Mouse (Mus musculus) ES-Bruce4 (cell line): Measurements from ENCODE around the gene Tmem175.

ENCODE experiments used
- CTCF ChIP-seq: IDR thresholded peaks from one replicate; pipeline ENCODE4 v1.8.1; 2011; ENCODE audit warnings: low read depth, low read length
- EP300 ChIP-seq: IDR thresholded peaks from 2 replicates; pipeline ENCODE4 v1.6.1; 2011; ENCODE audit warnings: low read depth, low read length; ENCODE audit not compliant: insufficient read depth
- POLR2A ChIP-seq: IDR thresholded peaks from one replicate; pipeline ENCODE4 v1.8.1; 2011; ENCODE audit warnings: low read length; ENCODE audit not compliant: insufficient read depth

DNA sequence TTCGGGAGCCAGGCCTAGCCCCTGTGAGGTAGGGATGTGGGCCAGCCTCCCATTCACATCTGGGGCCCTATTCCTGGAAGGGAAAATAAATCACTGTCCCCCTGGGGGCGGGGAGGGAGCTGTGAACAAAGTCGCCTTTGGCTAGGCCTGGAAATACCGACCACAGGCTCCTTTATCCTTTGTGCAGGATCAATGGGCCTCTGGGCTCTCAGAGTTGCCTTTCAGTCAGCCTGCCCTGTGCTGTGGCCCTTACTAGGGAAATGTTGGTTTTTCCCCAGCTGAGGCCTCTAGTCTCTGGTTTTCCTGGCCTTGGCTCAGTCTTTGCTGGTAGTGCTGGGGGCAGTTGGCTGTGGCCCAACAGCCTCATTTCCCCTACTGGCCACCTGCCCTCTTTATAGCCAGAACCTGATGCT is 67.8 kb downstream of the Tmem175 start:
- no peak for TF ChIP-seq POLR2A
- no peak for TF ChIP-seq CTCF
- TF ChIP-seq EP300: no peak
